Mouse (Mus musculus): ENCODE measurements at regions not wholly inside any gene's neighbourhood (a gene's known extent, or its start where the extent isn't known, plus 50 kb on each side); places are given as distances from the start of the nearest gene placed in this dataset.

- no peak for DNase-seq (ENCODE audit: low spot score in 2 of 2)
Observed at GRCm38 (mm10) chr11:32136066-32136465, 64.0 kb downstream of the Il9r start.

- DNase-seq (ENCODE audit: low spot score in 2 of 2) = no peak
Observed at GRCm38 (mm10) chr11:32133996-32134395, 66.1 kb downstream of the Il9r start.

- peak in 1 of 2 experiments; percentile 20 for DNase-seq (ENCODE audit: low spot score in 2 of 2)
Observed at GRCm38 (mm10) chr11:32132008-32132615, 68.0 kb downstream of the Il9r start.

GRCm38 (mm10) chr11:32128551-32128950 is 71.5 kb downstream of the Il9r start:
- peak; percentile 23 to 48 for DNase-seq (ENCODE audit: low spot score in 2 of 2)

GRCm38 (mm10) chr11:32128018-32128417 is 72.1 kb downstream of the Il9r start:
- no peak for DNase-seq (ENCODE audit: low spot score in 2 of 2)

GRCm38 (mm10) chr11:32127401-32127817 is 72.7 kb downstream of the Il9r start:
- DNase-seq (ENCODE audit: low spot score in 2 of 2) = no peak

- DNase-seq (ENCODE audit: low spot score in 2 of 2) = no peak
Observed at GRCm38 (mm10) chr11:32126786-32127185, 73.3 kb downstream of the Il9r start.

- DNase-seq (ENCODE audit: low spot score in 2 of 2) = no peak
Observed at GRCm38 (mm10) chr11:32126311-32126698, 73.8 kb downstream of the Il9r start.

- no peak for DNase-seq (ENCODE audit: low spot score in 2 of 2)
Observed at GRCm38 (mm10) chr11:32125586-32126310, 74.3 kb downstream of the Il9r start.

- DNase-seq (ENCODE audit: low spot score in 2 of 2) = no peak
Observed at GRCm38 (mm10) chr11:32120596-32120995, 79.5 kb downstream of the Il9r start.

GRCm38 (mm10) chr11:32118844-32119629 is 81.0 kb downstream of the Il9r start:
- DNase-seq (ENCODE audit: low spot score in 2 of 2) = no peak

- peak; percentile 70 to 76 for DNase-seq (ENCODE audit: low spot score in 2 of 2)
Observed at GRCm38 (mm10) chr11:32117930-32118329, 82.1 kb downstream of the Il9r start.

- peak; percentile 26 to 50 for DNase-seq (ENCODE audit: low spot score in 2 of 2)
Observed at GRCm38 (mm10) chr11:32113118-32113826, 86.8 kb downstream of the Il9r start.

GRCm38 (mm10) chr11:32112521-32112920 is 87.6 kb downstream of the Il9r start:
- no peak for DNase-seq (ENCODE audit: low spot score in 2 of 2)

- DNase-seq (ENCODE audit: low spot score in 2 of 2) = no peak
Observed at GRCm38 (mm10) chr11:32111841-32112240, 88.2 kb downstream of the Il9r start.

GRCm38 (mm10) chr11:32109911-32110310 is 90.2 kb downstream of the Il9r start:
- DNase-seq (ENCODE audit: low spot score in 2 of 2) = no peak
